Mouse (Mus musculus) liver, adult 2 months (tissue): ENCODE data around the gene Npm3. TPM values are rescaled to one million over a fixed set of nuclear protein-coding genes. Genes with fewer than 3 reads are reported as not detected.

Source experiments
- DNase-seq: peaks from one replicate; pipeline ENCODE4 v3.0.0-alpha.2; 2011; ENCODE audit warnings: low read depth, low spot score; ENCODE audit errors: extremely low read depth
- H3K27ac ChIP-seq: fragments of 200-500 bp; replicated peaks from 2 replicates; pipeline ENCODE4 v1.5.1; 2012; ENCODE audit warnings: low read depth, mild to moderate bottlenecking, control low read depth, inconsistent platforms, low read length; ENCODE audit not compliant: insufficient read depth
- H3K27me3 ChIP-seq: fragments of 200-500 bp; 2 replicates; pipeline ENCODE4 v1.6.1; 2012; ENCODE audit warnings: mild to moderate bottlenecking, moderate library complexity, low read length, inconsistent platforms; ENCODE audit not compliant: control insufficient read depth, insufficient read depth
- H3K36me3 ChIP-seq: fragments of 200-500 bp; 2 replicates; pipeline ENCODE4 v1.6.1; 2012; ENCODE audit warnings: low read length, inconsistent platforms; ENCODE audit not compliant: control insufficient read depth, insufficient read depth
- H3K4me1 ChIP-seq: fragments of 200-500 bp; 2 replicates; pipeline ENCODE4 v1.6.1; 2011; ENCODE audit warnings: low read length; ENCODE audit not compliant: control insufficient read depth, insufficient read depth
- H3K4me3 ChIP-seq: fragments of 200-500 bp; 2 replicates; pipeline ENCODE4 v1.5.1; 2011; ENCODE audit warnings: low read depth, mild to moderate bottlenecking, control low read depth, low read length, moderate library complexity; ENCODE audit not compliant: insufficient read depth
- H3K79me2 ChIP-seq: fragments of 200-500 bp; 2 replicates; pipeline ENCODE4 v1.6.1; 2012; ENCODE audit warnings: inconsistent platforms, mild to moderate bottlenecking, low read length, moderate library complexity; ENCODE audit not compliant: control insufficient read depth, insufficient read depth
- H3K9ac ChIP-seq: fragments of 200-500 bp; 2 replicates; pipeline ENCODE4 v1.6.1; 2012; ENCODE audit warnings: low read depth, mild to moderate bottlenecking, control low read depth, inconsistent platforms, low read length
- CTCF ChIP-seq: fragments of 200-500 bp; IDR thresholded peaks from 2 replicates; pipeline ENCODE4 v1.5.1; 2011; ENCODE audit warnings: low read depth, low read length, control low read depth
- POLR2A ChIP-seq: fragments of 200-500 bp; IDR thresholded peaks from 2 replicates; pipeline ENCODE4 v1.6.1; 2011; ENCODE audit warnings: low read length, control low read depth; ENCODE audit not compliant: insufficient read depth; ENCODE audit errors: extremely low read depth
- WGBS: fragments of 180-500 bp; shearing (Covaris S2); methylation state at CpG from one replicate; pipeline ENCODE4 v1.1.7; 2018; 5-methylcytosine and 5-hydroxymethylcytosine counted together
- polyA plus RNA-seq: library from polyadenylated mRNA; depleted of rRNA; stranded (reverse); fragments of >200 nt; gene quantifications from 2 replicates; pipeline ENCODE4 v1.2.3, GENCODE M21; 2012
- total RNA-seq: library from RNA; depleted of rRNA; stranded (reverse); fragments of >200 nt; gene quantifications from 2 replicates; pipeline ENCODE4 v1.2.3, GENCODE M21; 2014

Gene Npm3
- total and polyA plus RNA-seq, 2 experiments: 23.0 to 32.2 TPM

GRCm38 (mm10) chr19:45740233-45740632 is 9.2 kb downstream of the Npm3 start:
- no peak for DNase-seq
- H3K27ac ChIP-seq: no peak overlapping the region
- WGBS: 16% methylated on average over 13 of the region's 13 CpGs
- no peaks in the 10 kb centered on the region; the same call in 1 of the 2 replicates for H3K4me1 ChIP-seq
- H3K9ac ChIP-seq: no peak overlapping the region
- H3K4me3 ChIP-seq: no peak overlapping the region
- H3K36me3 ChIP-seq: no peaks in the 10 kb centered on the region
- peaks cover 31% of the 10 kb centered on the region for H3K27me3 ChIP-seq
- H3K79me2 ChIP-seq: no peaks in the 10 kb centered on the region
- TF ChIP-seq POLR2A (no peak), CTCF (no peak)

DNA sequence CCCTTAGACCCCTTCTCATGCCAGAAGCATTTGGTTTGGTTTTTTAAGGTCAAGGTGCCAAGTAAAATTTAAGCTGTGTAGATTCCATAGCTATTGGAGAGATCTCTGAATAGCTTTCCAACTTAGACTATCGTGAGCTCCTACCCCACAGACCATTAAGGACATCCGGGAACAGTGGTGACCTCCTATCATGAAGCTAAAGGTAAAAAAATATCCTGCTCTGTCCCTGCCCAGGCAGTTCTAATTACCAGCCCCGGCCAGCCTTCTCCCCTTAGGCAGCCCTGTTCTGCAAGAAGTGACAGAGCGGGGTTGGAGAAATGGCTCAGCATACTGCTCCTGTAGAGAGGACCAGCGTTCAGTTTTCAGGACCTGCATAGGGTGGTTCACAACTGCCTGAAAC is 10.9 kb downstream of the Npm3 start:
- Histone ChIP-seq H3K27ac (no peak overlapping the region), H3K9ac (no peak overlapping the region), H3K4me1 (no peaks in the 10 kb centered on the region; the same call in 1 of the 2 replicates), H3K4me3 (no peak overlapping the region), H3K27me3 (peaks cover 30% of the 10 kb centered on the region), H3K79me2 (no peaks in the 10 kb centered on the region), H3K36me3 (no peaks in the 10 kb centered on the region)
- TF ChIP-seq POLR2A (no peak), CTCF (no peak)
- DNase-seq: no peak
- 73% methylated on average over 5 of the region's 5 CpGs for WGBS

- Histone ChIP-seq H3K27ac (no peak overlapping the region), H3K4me1 (no peaks in the 10 kb centered on the region; the same call in 1 of the 2 replicates), H3K36me3 (no peaks in the 10 kb centered on the region), H3K9ac (no peak overlapping the region), H3K27me3 (peaks cover 26% of the 10 kb centered on the region), H3K4me3 (no peak overlapping the region), H3K79me2 (no peaks in the 10 kb centered on the region)
- 88% methylated on average over 10 of the region's 10 CpGs for WGBS
- DNase-seq: no peak
- no peak for TF ChIP-seq CTCF
- TF ChIP-seq POLR2A: no peak
These were observed 11.4 kb downstream of the Npm3 start for GRCm38 (mm10) chr19:45737846-45738484.

DNA sequence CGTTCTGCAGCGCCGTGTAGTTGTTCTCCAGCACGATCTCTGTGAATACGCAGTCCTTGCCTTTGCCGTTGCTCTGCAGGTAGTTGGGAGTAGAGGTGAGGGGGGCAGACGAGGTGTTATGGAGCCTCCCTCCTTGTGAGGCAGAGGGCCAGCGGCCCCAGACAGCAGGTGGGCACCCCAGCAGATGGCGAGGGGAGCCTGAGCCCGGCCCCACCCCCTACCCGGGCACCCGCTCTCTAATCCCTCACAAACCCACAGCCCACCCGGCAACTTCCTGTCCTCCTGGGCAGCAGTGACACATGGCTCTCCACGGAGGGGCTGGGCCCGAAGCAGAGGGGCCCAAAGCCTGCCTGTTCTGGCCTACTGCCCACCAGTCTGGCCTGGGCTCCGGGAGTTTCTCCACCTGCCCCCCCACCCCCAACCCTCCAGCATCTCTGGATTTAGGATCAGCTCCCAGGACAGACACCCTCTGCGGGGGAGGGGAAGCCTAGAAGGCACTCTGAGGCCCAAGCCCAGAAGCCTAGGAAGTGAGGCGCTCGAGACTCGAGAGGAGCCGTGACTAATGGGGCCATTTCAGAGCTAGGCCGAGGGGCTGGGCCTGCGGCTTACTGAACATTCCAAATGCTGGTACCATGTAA is 12.1 kb downstream of the Npm3 start:
- H3K9ac ChIP-seq: no peak overlapping the region
- no peaks in the 10 kb centered on the region for H3K79me2 ChIP-seq
- peaks cover 22% of the 10 kb centered on the region for H3K27me3 ChIP-seq
- no peaks in the 10 kb centered on the region; the same call in 1 of the 2 replicates for H3K4me1 ChIP-seq
- no peaks in the 10 kb centered on the region for H3K36me3 ChIP-seq
- H3K27ac ChIP-seq: no peak overlapping the region
- no peak overlapping the region for H3K4me3 ChIP-seq
- no peak for DNase-seq
- WGBS: 40% methylated on average over 23 of the region's 23 CpGs
- TF ChIP-seq POLR2A: no peak
- no peak for TF ChIP-seq CTCF

DNA sequence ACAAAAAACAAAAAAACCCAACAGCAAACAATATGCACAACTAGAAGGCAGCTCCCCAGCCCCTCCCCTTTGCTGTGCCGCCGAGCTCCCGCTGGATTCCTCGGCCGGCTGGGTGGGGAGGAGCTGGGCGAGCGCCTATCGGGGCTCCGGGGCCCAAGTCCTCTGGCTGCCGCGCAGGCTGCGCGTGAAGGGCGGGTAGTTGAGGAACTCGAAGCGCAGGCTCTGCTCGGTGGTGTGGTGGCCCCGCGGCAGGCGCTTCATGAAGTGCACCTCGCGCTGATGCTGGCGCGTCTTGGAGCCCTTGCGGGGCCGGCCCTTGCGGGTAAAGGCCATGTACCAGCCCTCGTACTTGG is 12.6 kb downstream of the Npm3 start:
- WGBS: 7% methylated on average over 28 of the region's 28 CpGs
- Histone ChIP-seq H3K27ac (no peak overlapping the region), H3K4me1 (no peaks in the 10 kb centered on the region; the same call in 1 of the 2 replicates), H3K9ac (no peak overlapping the region), H3K27me3 (peaks cover 18% of the 10 kb centered on the region), H3K4me3 (no peak overlapping the region), H3K79me2 (no peaks in the 10 kb centered on the region), H3K36me3 (no peaks in the 10 kb centered on the region)
- no peak for DNase-seq
- TF ChIP-seq CTCF (no peak), POLR2A (no peak)

DNA sequence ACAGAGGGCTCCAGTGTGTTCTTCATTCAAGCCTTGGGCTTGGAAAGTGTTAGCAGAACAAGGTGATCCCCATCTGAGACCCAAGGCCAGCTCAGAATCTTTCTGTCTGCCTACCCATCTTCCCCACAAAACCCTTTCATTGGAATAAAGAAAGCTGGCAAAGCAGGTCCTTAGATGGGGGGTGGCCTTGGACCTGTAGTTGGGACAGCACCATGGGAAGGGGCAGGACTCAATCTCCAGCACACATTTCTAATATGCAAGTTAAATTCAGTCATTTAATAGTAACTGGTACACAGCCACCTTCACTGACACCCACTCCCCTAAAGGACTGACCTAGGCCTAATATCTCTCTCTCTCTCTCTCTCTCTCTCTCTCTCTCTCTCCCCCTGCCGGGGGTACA is 13.2 kb downstream of the Npm3 start:
- Histone ChIP-seq H3K27ac (no peak overlapping the region), H3K36me3 (no peaks in the 10 kb centered on the region), H3K4me3 (no peak overlapping the region), H3K9ac (no peak overlapping the region), H3K4me1 (no peaks in the 10 kb centered on the region; the same call in 1 of the 2 replicates), H3K79me2 (no peaks in the 10 kb centered on the region), H3K27me3 (peaks cover 12% of the 10 kb centered on the region)
- no peak for DNase-seq
- WGBS: 69% methylated on average over 1 of the region's 1 CpGs
- TF ChIP-seq CTCF: no peak
- no peak for TF ChIP-seq POLR2A
